Mouse (Mus musculus): Measurements from ENCODE around the gene Rad51b.
A peak's percentile ranks its signal among the peaks of the same experiment; 100 is the strongest.

The Rad51b gene

GRCm38 (mm10) chr12:79380190-79380589, 83.1 kb downstream of the Rad51b start:
- DNase-seq (ENCODE audit: inconsistent ontology term): peak; percentile 9

DNA sequence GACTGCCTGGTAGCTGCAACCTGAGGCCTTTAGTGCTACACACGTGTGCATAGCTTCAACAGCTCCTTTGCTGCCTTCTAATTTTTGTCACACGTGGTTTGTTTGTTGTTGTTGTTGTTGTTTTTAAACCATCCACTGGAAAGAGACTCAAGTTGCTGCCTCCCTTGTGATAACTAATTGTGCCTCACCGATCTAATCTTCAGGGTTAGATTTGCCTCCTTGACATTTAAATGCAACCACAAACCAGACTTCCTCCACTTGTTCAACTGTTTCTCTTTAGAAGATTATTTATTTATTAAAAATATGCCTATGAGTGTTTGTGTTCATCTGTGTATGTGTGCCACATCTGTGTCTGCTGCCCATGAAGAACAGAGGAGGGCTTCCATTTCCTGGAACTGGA, 84.4 kb downstream of the Rad51b start:
- DNase-seq (ENCODE audit: inconsistent ontology term): no peak

- DNase-seq (ENCODE audit: inconsistent ontology term): peak; percentile 64
Measured at GRCm38 (mm10) chr12:79382416-79382815, 85.3 kb downstream of the Rad51b start.

DNA sequence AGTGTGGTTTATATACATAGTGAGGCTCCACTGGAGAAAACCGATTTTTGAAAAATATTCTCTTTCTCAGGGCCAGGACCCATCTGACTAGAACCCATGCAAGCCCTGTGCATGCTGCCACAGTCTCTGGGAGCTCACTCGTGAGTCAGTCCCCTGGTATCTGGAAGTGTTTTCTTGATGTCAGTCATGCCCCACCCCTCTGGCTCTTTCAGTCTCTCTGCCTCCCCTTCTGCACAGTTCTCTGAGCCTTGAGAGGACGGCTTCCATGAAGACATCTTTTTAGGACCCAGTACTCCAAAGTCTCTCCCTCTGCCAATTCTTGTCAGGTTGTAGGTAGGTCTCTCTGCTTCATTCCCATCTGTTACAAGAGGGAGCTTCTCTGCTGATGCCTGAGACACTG, 86.5 kb downstream of the Rad51b start:
- DNase-seq (ENCODE audit: inconsistent ontology term): peak; percentile 51

- DNase-seq (ENCODE audit: inconsistent ontology term): no peak
Measured at GRCm38 (mm10) chr12:79384787-79385186, 87.7 kb downstream of the Rad51b start.

DNA sequence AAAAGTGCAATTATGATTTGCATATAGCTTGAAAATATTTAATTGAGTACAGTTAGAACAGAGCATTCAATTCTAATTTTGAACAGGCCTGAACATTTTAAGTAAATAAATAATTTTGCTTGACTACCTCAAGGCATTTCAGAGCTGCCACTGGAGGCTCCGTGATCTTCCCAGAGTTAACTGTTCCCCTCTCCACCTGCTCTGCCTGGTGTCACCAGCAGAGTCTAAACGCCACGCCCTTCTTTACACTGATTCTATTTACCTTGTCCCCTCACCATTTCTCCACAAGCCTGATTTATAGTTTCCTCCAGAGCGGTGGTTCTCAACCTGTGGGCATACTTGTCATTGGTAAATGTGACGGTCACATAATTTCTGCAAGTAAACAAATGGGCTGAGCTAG, 88.1 kb downstream of the Rad51b start:
- no peak for DNase-seq (ENCODE audit: inconsistent ontology term)

GRCm38 (mm10) chr12:79387886-79388285, 90.8 kb downstream of the Rad51b start:
- peak; percentile 79 for DNase-seq (ENCODE audit: inconsistent ontology term)

DNA sequence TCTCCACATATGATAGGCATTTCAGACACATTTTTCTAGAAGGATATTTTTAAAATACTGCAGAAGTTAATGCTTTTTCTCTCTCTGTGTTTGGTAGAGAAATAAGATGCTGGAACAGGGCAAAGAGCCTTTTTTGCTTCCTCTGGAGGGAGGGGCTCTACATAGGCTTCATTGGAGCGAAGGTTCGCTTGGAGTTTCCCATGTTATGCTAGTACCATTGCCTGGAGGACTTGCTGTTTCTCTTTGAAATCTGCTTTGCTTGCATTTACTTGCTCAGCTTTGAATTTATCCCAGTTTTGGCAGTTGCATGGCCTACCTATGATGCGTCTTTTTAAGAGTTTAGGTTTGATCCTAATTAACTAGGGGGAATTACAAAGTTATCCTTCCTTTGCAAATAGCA, 92.2 kb downstream of the Rad51b start:
- DNase-seq (ENCODE audit: inconsistent ontology term): no peak

DNA sequence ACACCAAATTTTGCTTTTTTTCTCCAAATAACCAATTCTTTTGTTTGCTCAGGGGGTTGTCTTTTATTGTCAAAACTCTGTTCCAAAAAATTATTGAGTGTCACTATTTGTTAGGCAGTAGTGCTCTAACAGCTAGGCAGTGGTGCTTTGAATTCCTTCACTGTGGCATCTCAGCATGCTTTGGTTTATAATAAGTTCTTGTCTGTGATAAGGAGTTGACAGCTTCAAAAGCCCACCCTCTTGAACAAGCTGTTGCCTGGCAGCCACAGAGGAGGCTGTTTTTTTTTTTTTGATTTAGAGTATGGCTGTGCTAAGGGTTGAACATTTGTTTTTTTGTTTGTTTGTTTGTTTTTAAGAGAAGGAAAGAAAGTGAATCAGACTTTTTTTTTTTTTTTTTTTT, 92.9 kb downstream of the Rad51b start:
- peak; percentile 43 for DNase-seq (ENCODE audit: inconsistent ontology term)

- no peak for DNase-seq (ENCODE audit: inconsistent ontology term)
Measured at GRCm38 (mm10) chr12:79393636-79394035, 96.6 kb downstream of the Rad51b start.

GRCm38 (mm10) chr12:79403992-79404391, 106.9 kb downstream of the Rad51b start:
- no peak for DNase-seq (ENCODE audit: inconsistent ontology term)

- DNase-seq (ENCODE audit: inconsistent ontology term): no peak
Measured at GRCm38 (mm10) chr12:79404494-79404893, 107.4 kb downstream of the Rad51b start.

GRCm38 (mm10) chr12:79408677-79409076, 111.6 kb downstream of the Rad51b start:
- DNase-seq (ENCODE audit: inconsistent ontology term): no peak

DNA sequence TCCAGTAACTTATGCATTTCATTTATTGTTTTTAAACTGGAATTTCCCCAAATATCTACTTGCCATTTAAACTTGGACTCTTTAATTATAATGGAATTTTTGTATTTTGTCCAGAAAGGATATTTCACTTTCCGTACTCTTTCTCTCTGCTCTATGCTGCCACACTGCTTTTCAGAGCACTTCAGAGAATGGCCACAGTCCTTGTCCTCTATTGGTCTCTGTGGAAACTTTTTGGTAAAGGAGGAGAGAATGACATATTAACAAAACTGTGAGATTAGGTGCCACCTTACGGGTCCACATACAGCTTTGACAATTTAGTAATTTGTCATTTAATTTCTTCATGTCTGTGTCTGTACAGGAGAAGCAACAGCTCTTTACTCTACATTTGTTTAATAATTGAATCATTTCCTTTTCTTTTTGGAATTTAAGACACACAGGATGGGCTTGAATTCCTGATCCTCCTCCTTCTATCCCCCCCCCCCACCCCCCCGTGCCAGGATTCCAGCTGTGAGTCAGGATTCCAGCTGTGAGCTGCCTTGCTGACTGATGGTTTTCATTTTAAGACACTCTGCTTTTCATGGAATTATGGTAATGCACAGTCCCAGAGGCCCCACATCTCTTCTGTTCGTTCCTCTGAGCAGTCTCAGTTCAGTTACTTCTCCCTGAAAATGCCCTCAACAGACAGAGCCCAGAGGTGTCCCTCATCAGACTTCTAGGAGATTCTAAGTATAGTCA, 112.2 kb downstream of the Rad51b start:
- DNase-seq (ENCODE audit: inconsistent ontology term): no peak

- no peak for DNase-seq (ENCODE audit: inconsistent ontology term)
Measured at GRCm38 (mm10) chr12:79412894-79413507, 115.9 kb downstream of the Rad51b start.

DNA sequence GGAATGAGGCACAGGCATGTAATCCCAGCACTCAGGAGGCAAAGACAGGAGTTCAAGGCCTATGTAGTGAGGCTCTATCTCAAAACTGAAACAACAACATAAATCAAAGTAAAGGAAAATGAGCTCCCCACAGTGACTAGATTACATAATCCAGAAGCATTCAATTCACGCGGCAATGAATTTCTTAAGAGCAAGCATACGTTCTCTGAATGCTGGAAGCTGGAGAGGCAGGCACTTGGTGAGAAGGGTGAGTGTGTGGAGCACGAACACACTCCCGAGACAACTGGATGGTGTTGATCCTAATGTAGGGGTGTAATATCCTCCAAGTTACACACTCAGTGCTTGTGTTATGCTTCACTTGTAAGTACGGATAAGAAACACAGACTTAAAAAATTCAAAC, 120.3 kb downstream of the Rad51b start:
- no peak for DNase-seq (ENCODE audit: inconsistent ontology term)

- DNase-seq (ENCODE audit: inconsistent ontology term): no peak
Measured at GRCm38 (mm10) chr12:79420605-79421004, 123.5 kb downstream of the Rad51b start.

- DNase-seq (ENCODE audit: inconsistent ontology term): no peak
Measured at GRCm38 (mm10) chr12:79429507-79430291, 132.6 kb downstream of the Rad51b start.

DNA sequence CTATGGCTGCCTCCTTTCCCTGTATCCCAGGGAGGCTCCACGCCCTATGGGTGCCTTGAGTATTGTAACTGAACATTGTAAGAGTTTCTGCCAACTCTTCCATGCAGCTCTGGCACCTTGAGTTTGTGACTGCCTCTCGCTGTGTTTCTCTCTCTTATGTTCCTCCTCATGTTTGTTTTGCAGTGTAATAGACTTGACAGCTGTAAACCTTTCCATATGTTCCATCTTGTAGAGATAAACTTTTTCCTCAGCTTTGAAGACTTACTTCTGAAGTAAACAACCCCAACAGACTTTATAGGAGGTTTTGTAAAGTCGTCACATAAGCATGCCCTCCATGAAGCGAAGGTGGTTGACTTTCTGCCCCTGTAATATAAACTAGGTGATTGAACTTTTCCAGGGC, 134.1 kb downstream of the Rad51b start:
- DNase-seq (ENCODE audit: inconsistent ontology term): no peak

GRCm38 (mm10) chr12:79433724-79434442, 136.8 kb downstream of the Rad51b start:
- DNase-seq (ENCODE audit: inconsistent ontology term): no peak

- DNase-seq (ENCODE audit: inconsistent ontology term): no peak
Measured at GRCm38 (mm10) chr12:79435474-79435873, 138.4 kb downstream of the Rad51b start.

DNA sequence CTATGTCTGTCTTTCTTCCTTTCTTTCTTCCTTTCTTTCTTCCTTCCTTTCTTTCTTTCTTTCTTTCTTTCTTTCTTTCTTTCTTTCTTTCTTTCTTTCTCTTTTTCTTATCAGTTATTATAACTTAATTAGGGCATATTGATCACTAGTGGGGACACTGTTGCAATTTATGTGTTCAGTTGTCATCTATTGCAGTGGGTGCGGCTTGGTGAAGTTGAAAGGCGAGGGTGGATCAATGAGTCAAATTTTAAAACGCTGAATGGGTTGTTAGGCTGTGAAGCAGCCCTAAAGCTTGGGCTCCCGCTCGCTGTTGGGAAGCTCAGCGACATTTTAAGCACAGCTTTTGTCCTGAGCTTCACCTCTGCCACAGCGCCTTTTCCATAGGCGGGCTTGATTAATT, 139.0 kb downstream of the Rad51b start:
- DNase-seq (ENCODE audit: inconsistent ontology term): no peak
